Mouse (Mus musculus): ENCODE measurements around the gene Dnajc16. TPM values are rescaled to one million over a fixed set of nuclear protein-coding genes. Genes with fewer than 3 reads are reported as not detected.

Gene Dnajc16
- total RNA-seq, 1 experiment from 2014 or later, result 9.8 TPM

DNA sequence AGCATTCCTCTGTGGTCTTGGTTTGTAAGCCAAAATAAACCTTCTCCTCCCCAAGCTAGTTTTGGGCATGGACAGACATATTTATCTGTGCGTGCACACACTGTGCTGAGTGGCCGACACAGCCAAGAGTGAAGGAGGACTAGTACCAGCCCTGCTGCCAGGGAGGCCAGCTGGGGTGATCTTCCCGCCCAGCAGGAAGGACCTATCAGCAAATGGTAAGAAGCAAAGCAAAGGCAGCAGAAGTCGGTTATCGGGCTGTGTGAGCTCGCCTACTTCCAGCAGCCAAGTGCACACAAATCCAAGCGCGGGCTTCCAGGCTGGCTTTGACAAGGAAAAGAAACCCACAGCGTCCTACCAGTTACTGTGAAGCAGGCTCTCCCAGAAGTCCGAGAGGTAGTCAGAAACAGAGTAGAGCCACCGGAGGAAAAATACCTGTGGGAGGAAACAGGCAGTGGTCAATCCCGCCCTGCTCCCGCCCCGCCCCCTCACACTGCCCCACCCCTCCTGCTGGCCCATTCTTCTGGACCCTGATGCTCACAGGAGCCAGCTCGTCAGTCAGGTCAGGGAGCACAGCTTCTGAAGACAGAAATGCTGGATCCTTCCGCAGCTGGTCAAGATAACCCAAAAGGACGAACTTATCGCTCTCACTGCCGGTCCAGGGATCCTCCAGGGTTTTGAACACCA, 23.2 kb downstream of the Dnajc16 start:
- no peak for ATAC-seq (ENCODE audit: extremely low read depth, insufficient number of reproducible peaks, low FRiP score, poor library complexity, severe bottlenecking)

- ATAC-seq (ENCODE audit: extremely low read depth, insufficient number of reproducible peaks, low FRiP score, poor library complexity, severe bottlenecking), result no peak
These were observed 23.9 kb downstream of the Dnajc16 start for GRCm38 (mm10) chr4:141766668-141767352.

- ATAC-seq (ENCODE audit: extremely low read depth, insufficient number of reproducible peaks, low FRiP score, poor library complexity, severe bottlenecking), result no peak
These were observed 24.4 kb downstream of the Dnajc16 start for GRCm38 (mm10) chr4:141766316-141766667.

DNA sequence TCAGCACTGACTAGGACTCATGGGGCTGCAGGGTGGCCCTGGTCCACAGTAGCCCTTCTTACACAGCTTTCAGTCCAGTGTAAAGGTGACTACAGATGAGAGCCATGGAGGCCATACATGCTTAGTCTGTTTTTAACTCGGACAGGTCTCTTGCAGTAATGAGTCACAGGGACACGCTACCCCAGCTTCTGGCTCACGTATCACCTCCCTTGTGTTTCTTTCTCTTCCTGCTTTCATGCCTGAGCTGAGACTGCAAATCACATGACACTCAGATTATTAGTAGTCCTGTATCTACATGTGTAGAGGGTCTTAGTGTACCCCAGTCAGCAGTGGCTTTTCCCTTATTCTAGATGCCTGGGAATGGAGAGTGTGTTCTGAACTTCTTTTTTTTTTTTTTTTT, 25.7 kb downstream of the Dnajc16 start:
- no peak for ATAC-seq (ENCODE audit: extremely low read depth, insufficient number of reproducible peaks, low FRiP score, poor library complexity, severe bottlenecking)

GRCm38 (mm10) chr4:141763476-141763875, 27.3 kb downstream of the Dnajc16 start:
- no peak for ATAC-seq (ENCODE audit: extremely low read depth, insufficient number of reproducible peaks, low FRiP score, poor library complexity, severe bottlenecking)

DNA sequence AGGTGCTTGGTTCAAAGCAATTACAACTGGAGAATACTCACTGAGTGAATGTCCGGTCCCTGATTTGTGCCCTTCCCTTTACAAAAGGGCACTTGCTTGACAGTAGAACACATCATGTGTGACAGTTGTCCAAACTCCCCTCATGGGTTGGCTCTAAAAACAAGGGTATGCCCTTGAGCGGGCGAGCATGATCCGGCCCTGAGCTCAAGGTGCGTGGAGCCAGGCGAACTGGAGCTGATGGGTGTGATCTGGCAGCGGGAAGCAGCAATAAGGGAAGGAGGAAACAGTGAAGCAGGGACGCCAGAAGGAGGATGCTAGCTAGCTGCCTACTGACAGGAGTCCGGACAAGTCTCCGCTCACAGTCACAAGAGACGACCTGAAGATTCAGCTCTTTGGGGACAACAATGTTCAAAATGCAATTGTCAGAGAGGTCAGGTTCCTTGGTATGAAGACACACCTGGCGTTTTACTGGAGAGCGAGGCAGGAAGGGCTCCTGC, 28.6 kb downstream of the Dnajc16 start:
- no peak for ATAC-seq (ENCODE audit: extremely low read depth, insufficient number of reproducible peaks, low FRiP score, poor library complexity, severe bottlenecking)

DNA sequence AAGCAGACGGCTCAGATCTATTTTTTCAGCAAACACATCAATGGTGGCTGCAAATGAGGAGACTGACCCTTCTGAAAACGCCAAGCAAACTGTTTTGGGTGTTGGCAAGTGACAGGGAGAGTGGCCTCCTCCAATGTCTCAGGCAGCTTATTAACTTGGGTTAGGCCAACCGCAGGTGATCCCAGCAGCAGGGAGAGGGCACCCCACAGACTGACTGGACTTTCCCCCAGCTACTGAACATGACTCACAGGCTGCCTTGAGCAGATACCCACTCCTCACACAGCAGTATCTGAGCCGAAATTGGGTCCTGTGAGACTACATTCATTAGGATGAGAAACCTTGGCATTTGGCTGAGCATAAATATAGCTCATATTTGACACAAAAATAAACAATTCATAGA, 29.8 kb downstream of the Dnajc16 start:
- no peak for ATAC-seq (ENCODE audit: extremely low read depth, insufficient number of reproducible peaks, low FRiP score, poor library complexity, severe bottlenecking)

- no peak for ATAC-seq (ENCODE audit: extremely low read depth, insufficient number of reproducible peaks, low FRiP score, poor library complexity, severe bottlenecking)
These were observed 31.7 kb downstream of the Dnajc16 start for GRCm38 (mm10) chr4:141758874-141759542.

DNA sequence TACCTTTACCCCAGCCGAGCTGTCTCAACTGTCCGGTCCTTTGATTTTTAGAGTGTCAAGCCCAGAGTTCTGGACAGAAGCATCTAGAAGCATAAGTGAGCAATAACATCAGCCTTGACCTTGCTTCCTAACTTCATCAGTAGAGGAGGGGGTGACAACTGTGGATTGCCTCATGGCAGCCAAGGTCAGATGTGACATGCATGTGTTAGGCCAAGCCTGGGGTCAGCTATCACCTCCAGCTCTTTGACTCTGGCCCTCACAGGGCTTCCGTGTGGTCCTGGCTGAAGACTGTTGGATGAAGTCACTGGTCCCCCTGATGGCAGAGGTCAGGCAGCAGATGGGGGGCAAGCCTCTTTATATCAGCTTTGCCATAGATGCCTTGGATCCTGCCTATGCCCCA, 33.6 kb downstream of the Dnajc16 start:
- ATAC-seq (ENCODE audit: extremely low read depth, insufficient number of reproducible peaks, low FRiP score, poor library complexity, severe bottlenecking), result no peak

GRCm38 (mm10) chr4:141755375-141755930, 35.3 kb downstream of the Dnajc16 start:
- ATAC-seq (ENCODE audit: extremely low read depth, insufficient number of reproducible peaks, low FRiP score, poor library complexity, severe bottlenecking), result no peak

DNA sequence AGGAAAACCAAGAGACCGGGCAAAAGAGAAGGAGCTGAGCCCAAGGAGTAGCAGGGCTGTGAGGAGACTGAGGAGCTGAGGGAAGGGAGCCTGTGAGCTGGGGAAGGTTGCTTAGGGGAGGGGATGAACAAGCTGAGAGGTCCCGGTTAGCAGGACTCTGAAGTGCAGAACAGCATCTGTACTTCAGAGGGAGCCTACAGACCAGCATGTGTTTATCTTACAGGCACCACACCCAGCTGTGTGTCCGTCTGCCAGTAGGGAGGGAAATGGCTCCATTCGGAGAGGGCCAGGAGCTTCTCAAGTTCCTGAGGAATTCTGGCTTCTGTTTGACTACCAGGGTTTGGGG, 38.7 kb downstream of the Dnajc16 start:
- ATAC-seq (ENCODE audit: extremely low read depth, insufficient number of reproducible peaks, low FRiP score, poor library complexity, severe bottlenecking), result no peak

DNA sequence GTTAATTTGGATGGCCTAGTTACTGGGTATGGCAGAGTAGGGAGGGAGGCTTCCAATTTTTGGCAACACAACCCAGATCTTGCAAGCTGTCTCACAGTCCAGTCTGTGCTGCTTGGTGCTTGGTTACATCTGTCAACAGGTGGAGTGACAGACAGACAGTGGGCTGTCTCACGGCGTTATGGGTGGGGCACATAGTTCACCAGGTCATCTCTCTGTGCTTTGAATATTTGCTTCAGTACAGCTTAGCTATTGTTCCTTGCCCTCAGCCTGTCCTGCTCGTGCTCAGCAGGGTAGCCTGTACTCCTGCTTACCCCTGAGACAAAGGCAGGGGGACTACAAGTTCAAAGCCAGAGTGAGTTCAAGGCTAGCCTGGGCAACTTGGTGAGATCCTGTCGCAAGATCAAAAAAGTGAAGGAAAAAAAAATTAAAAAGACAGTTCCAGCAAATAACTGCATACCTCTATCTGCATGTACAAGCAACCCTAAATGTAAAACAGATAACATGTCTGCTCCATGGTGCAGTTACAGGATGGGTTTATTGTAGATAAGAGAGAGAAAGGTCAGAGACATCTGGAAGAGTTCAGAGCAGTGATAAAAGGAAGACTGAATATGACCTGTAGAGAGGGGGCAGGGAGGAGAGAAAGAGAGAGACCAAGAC, 39.2 kb downstream of the Dnajc16 start:
- ATAC-seq (ENCODE audit: extremely low read depth, insufficient number of reproducible peaks, low FRiP score, poor library complexity, severe bottlenecking), result no peak

GRCm38 (mm10) chr4:141750826-141751225, 39.9 kb downstream of the Dnajc16 start:
- ATAC-seq (ENCODE audit: extremely low read depth, insufficient number of reproducible peaks, low FRiP score, poor library complexity, severe bottlenecking), result no peak

DNA sequence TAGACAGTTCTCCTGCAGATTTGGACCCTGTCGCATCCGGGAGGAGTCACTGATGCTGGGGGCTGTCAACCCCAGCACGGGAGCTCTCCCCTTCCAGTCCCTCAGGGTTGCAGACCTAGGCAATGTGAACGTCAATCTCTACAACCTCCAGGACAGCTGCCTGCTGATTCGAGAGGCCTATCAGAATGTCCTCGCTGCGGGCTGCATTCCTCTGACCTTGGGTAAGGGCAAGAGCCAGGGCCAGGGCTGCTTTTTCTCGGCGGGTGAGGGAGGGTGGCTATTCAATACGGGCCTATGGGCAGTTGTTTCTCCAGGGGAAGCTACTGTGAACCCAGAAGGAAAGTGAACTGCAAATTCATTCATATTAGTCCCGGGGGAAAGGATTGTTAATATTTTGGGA, 41.2 kb downstream of the Dnajc16 start:
- no peak for ATAC-seq (ENCODE audit: extremely low read depth, insufficient number of reproducible peaks, low FRiP score, poor library complexity, severe bottlenecking)

GRCm38 (mm10) chr4:141746578-141747346, 44.0 kb downstream of the Dnajc16 start, which contains the start of gene Agmat:
Gene Agmat, plus strand, starts transcription at chr4:141746672.
- no peak for ATAC-seq (ENCODE audit: extremely low read depth, insufficient number of reproducible peaks, low FRiP score, poor library complexity, severe bottlenecking)

DNA sequence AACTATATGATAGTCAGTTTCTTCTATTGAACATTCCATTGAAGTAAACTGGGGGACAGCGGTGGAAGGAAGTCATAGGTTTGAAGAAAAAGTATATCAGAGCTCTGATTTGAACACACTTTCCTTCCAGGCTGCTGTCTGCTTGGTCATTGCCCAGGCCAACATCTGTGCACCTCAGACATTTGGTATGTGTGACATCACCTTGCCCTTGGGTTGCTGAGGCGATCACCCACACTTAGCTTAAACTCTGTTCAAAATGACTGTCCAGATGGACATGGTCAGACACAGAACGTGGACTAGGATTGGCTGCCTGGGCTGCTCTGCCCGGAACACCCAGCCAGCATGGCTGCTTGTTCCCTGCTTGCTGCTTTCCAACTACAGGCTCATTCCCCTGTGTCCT, 48.4 kb downstream of the Dnajc16 start:
- no peak for ATAC-seq (ENCODE audit: extremely low read depth, insufficient number of reproducible peaks, low FRiP score, poor library complexity, severe bottlenecking)

- ATAC-seq (ENCODE audit: extremely low read depth, insufficient number of reproducible peaks, low FRiP score, poor library complexity, severe bottlenecking), result no peak
These were observed 48.9 kb downstream of the Dnajc16 start for GRCm38 (mm10) chr4:141741856-141742255.

- ATAC-seq (ENCODE audit: extremely low read depth, insufficient number of reproducible peaks, low FRiP score, poor library complexity, severe bottlenecking), result no peak
These were observed 52.7 kb downstream of the Dnajc16 start for GRCm38 (mm10) chr4:141738015-141738414.

GRCm38 (mm10) chr4:141736856-141737255, 53.9 kb downstream of the Dnajc16 start:
- ATAC-seq (ENCODE audit: extremely low read depth, insufficient number of reproducible peaks, low FRiP score, poor library complexity, severe bottlenecking), result no peak
